ENCODE assay signal across 18 mouse cellular contexts in the genomic region with DNA sequence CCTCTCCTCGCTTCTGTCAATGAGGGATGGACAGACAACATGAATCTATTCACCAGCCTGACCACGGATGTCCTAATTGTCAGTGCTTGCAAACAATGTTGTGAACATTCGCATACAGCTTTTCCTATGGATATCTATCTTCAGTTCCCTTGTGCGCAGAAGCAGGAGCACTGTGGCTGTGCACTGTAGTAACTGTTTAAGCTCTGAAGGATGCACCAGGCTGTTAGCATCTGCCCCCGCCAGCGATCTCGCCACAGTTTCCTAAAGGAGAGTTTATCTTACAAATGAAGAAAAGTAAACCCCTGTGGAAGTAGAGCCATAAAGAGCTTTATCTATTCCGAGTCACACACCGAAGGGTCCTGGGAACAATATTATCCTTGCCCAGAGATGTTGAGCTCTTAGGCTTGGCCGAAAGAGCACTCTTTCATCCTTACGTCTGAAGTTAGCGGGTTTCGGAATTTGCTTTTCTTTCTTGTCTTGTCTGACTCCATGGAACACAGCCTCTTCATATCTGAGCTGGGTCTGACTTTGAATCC.
A peak's percentile ranks its signal among the peaks of the same experiment; 100 is the strongest.
DNase-seq lines count a peak whose midpoint lies in the region; ATAC-seq and TF ChIP-seq lines count a peak whose summit lies in the region.
"Had no signal": no experiment of that assay in that cellular context is flagged by ENCODE, and none has a peak within 500 bp of the region (broad histone marks: within the 10 kb centered on the region; RNA-seq: fewer than 3 reads in every experiment).

No protein-coding gene starts in this region.

- ATAC-seq in frontal cortex, adult (ENCODE audit: low TSS enrichment): peak; percentile 47; the same call in 1 of the 2 replicates
- no peak for ATAC-seq in heart, embryonic 13.5 days (ENCODE audit: extremely low read depth, insufficient number of reproducible peaks, low FRiP score, low TSS enrichment)
- ATAC-seq in lung, embryonic 14.5 days (ENCODE audit: insufficient read depth): no peak
- ATAC-seq in forebrain, postnatal 0 days: no peak
- ATAC-seq: CD4-positive, CD25-positive, alpha-beta regulatory T cell, adult 4 months; forebrain, embryonic 16.5 days had no signal

- peaks cover 14% of the 10 kb centered on the region for H3K4me1 ChIP-seq in heart, embryonic 13.5 days
- peaks cover 5% of the 10 kb centered on the region; the same call in 1 of the 2 replicates for H3K4me1 ChIP-seq in lung, embryonic 14.5 days (ENCODE audit: insufficient read depth)
- peaks cover 12 to 41% of the 10 kb centered on the region in 2 experiments for H3K4me1 ChIP-seq in MEL (ENCODE audit: control insufficient read depth in 1 of 2, insufficient read depth in 2 of 2, low read length in 2 of 2)
- no peaks in the 10 kb centered on the region for H3K4me1 ChIP-seq in forebrain, postnatal 0 days (ENCODE audit: insufficient read depth)
- H3K4me1 ChIP-seq: embryonic facial prominence, embryonic 13.5 days; forebrain, embryonic 12.5 days had no signal

- intact Hi-C loops in heart, postnatal 14 days (cut with DNase I): no loop called here

- no peak overlapping the region for H3K4me3 ChIP-seq in heart, embryonic 13.5 days
- no peak overlapping the region for H3K4me3 ChIP-seq in lung, embryonic 14.5 days (ENCODE audit: low read depth, low read length)
- H3K4me3 ChIP-seq in MEL (ENCODE audit: control insufficient read depth in 1 of 2, insufficient read depth in 1 of 2, low read depth in 2 of 2, low read length in 2 of 2): peak overlapping the region; percentile 37 to 59
- no peak overlapping the region for H3K4me3 ChIP-seq in forebrain, postnatal 0 days (ENCODE audit: low read depth, low read length)
- H3K4me3 ChIP-seq: embryonic facial prominence, embryonic 13.5 days; forebrain, embryonic 12.5 days; heart, embryonic 10.5 days; hindbrain, embryonic 15.5 days had no signal

- no peak for TF ChIP-seq EP300 in MEL (IDR thresholded peaks at IDR 0.05; ENCODE audit: low read depth in 1 of 2, low read length in 2 of 2)

- H3K36me3 ChIP-seq in heart, embryonic 13.5 days: no peaks in the 10 kb centered on the region
- no peaks in the 10 kb centered on the region for H3K36me3 ChIP-seq in lung, embryonic 14.5 days (ENCODE audit: insufficient read depth)
- peaks cover 0 to 31% of the 10 kb centered on the region in 2 experiments; a peak in 2 of 4 replicates for H3K36me3 ChIP-seq in MEL (ENCODE audit: control insufficient read depth in 1 of 2, insufficient read depth in 2 of 2, low read length in 2 of 2)
- no peaks in the 10 kb centered on the region for H3K36me3 ChIP-seq in forebrain, postnatal 0 days (ENCODE audit: insufficient read depth)
- H3K36me3 ChIP-seq: embryonic facial prominence, embryonic 13.5 days; forebrain, embryonic 12.5 days; G1E; heart, embryonic 10.5 days; hindbrain, embryonic 15.5 days had no signal

- H3K27me3 ChIP-seq in heart, embryonic 13.5 days (replicated peaks): no peaks in the 10 kb centered on the region
- H3K27me3 ChIP-seq in lung, embryonic 14.5 days (ENCODE audit: insufficient read depth, low read length): no peaks in the 10 kb centered on the region
- H3K27me3 ChIP-seq in MEL (ENCODE audit: control insufficient read depth in 1 of 2, insufficient read depth in 2 of 2, low read length in 2 of 2): no peaks in the 10 kb centered on the region
- H3K27me3 ChIP-seq in forebrain, postnatal 0 days (ENCODE audit: insufficient read depth, low read length): no peaks in the 10 kb centered on the region
- H3K27me3 ChIP-seq: embryonic facial prominence, embryonic 13.5 days; forebrain, embryonic 12.5 days; hindbrain, embryonic 15.5 days had no signal

- peak overlapping the region; percentile 25; the same call in 1 of the 2 replicates for H3K4me2 ChIP-seq in heart, embryonic 13.5 days
- H3K4me2 ChIP-seq in lung, embryonic 14.5 days: no peak overlapping the region
- no peak overlapping the region for H3K4me2 ChIP-seq in forebrain, postnatal 0 days (ENCODE audit: low read depth)
- H3K4me2 ChIP-seq: embryonic facial prominence, embryonic 13.5 days; forebrain, embryonic 12.5 days; hindbrain, embryonic 15.5 days had no signal

- no peak for DNase-seq in frontal cortex, postnatal 10 days (ENCODE audit: low spot score in 2 of 2)
- DNase-seq in heart, postnatal 14 days: no peak
- DNase-seq in lung, embryonic 14.5 days: no peak
- DNase-seq in lung, postnatal 36 days: no peak
- DNase-seq in MEL (ENCODE audit: low read depth, low spot score): peak; percentile 82
- DNase-seq in forebrain, postnatal 0 days: no peak
- DNase-seq: B cell, adult 2 months; cerebellum, adult 18-20 months; cerebellum, adult 9-11 months had no signal

- peak in 1 of 2 experiments; percentile 83; a peak in 1 of 4 replicates for TF ChIP-seq POLR2A in MEL (IDR thresholded peaks at IDR 0.05; ENCODE audit: control insufficient read depth in 1 of 2, insufficient read depth in 1 of 2, low read depth in 1 of 2, low read length in 2 of 2, poor library complexity in 1 of 2)

- TF ChIP-seq CTCF in lung, embryonic 14.5 days (IDR thresholded peaks at IDR 0.05; ENCODE audit: low read depth): no peak
- TF ChIP-seq CTCF in MEL (IDR thresholded peaks at IDR 0.05 in 2 of 3, conservative IDR thresholded peaks at IDR 0.05 in 1 of 3; ENCODE audit: control insufficient read depth in 1 of 3, insufficient read depth in 1 of 3, low read depth in 2 of 3, low read length in 3 of 3, poor library complexity in 1 of 3, severe bottlenecking in 1 of 3): no peak
- no peak for TF ChIP-seq CTCF in forebrain, postnatal 0 days (IDR thresholded peaks at IDR 0.05; ENCODE audit: low read depth)

- H3K9ac ChIP-seq in heart, embryonic 13.5 days: no peak overlapping the region
- H3K9ac ChIP-seq in lung, embryonic 14.5 days: no peak overlapping the region
- peak overlapping the region; percentile 80 for H3K9ac ChIP-seq in MEL (ENCODE audit: control insufficient read depth, low read depth, low read length, poor library complexity, severe bottlenecking)
- no peak overlapping the region for H3K9ac ChIP-seq in forebrain, postnatal 0 days
- H3K9ac ChIP-seq: embryonic facial prominence, embryonic 13.5 days; forebrain, embryonic 12.5 days; hindbrain, embryonic 15.5 days had no signal

- no peaks in the 10 kb centered on the region; the same call in 1 of the 2 replicates for H3K79me2 ChIP-seq in MEL (ENCODE audit: control insufficient read depth, insufficient read depth, low read length, poor library complexity)

- H3K27ac ChIP-seq in heart, embryonic 13.5 days (replicated peaks): no peak overlapping the region
- H3K27ac ChIP-seq in lung, embryonic 14.5 days (ENCODE audit: low read depth): peak overlapping the region; percentile 42; the same call in 1 of the 2 replicates
- H3K27ac ChIP-seq in MEL (ENCODE audit: control insufficient read depth, low read depth, low read length): peak overlapping the region; percentile 100
- H3K27ac ChIP-seq in forebrain, postnatal 0 days (ENCODE audit: low read depth, low read length): no peak overlapping the region
- H3K27ac ChIP-seq: embryonic facial prominence, embryonic 13.5 days; forebrain, embryonic 12.5 days; heart, embryonic 10.5 days; hindbrain, embryonic 15.5 days had no signal

- no peak for TF ChIP-seq RAD21 in MEL (IDR thresholded peaks at IDR 0.05; ENCODE audit: low read depth, low read length)

- 65% methylated on average over 13 of the region's 13 CpGs for WGBS in heart, embryonic 13.5 days
- 61% methylated on average over 13 of the region's 13 CpGs for WGBS in lung, embryonic 14.5 days
- 93% methylated on average over 13 of the region's 13 CpGs for WGBS in forebrain, postnatal 0 days

- H3K9me3 ChIP-seq in heart, embryonic 13.5 days: no peaks in the 10 kb centered on the region
- H3K9me3 ChIP-seq in lung, embryonic 14.5 days (ENCODE audit: low read depth, low read length): no peaks in the 10 kb centered on the region
- no peaks in the 10 kb centered on the region for H3K9me3 ChIP-seq in MEL (replicated peaks; ENCODE audit: insufficient read depth, low read length)
- no peaks in the 10 kb centered on the region for H3K9me3 ChIP-seq in forebrain, postnatal 0 days (ENCODE audit: low read length)
- H3K9me3 ChIP-seq: embryonic facial prominence, embryonic 13.5 days; forebrain, embryonic 12.5 days; heart, embryonic 10.5 days; hindbrain, embryonic 15.5 days had no signal

TF ChIP-seq in MEL, 35 proteins besides CTCF, POLR2A, EP300 and RAD21 (continues in another document):
- TF ChIP-seq USF2 (IDR thresholded peaks at IDR 0.05; ENCODE audit: borderline replicate concordance in 1 of 2, insufficient read depth in 1 of 2, low read depth in 1 of 2, low read length in 2 of 2) (no peak), RCOR1 (IDR thresholded peaks at IDR 0.05; ENCODE audit: low read depth, low read length) (no peak), TBP (IDR thresholded peaks at IDR 0.05; ENCODE audit: low read depth, low read length) (no peak), MAX (IDR thresholded peaks at IDR 0.05; ENCODE audit: low read length) (no peak), MYB (IDR thresholded peaks at IDR 0.05; ENCODE audit: low read depth, low read length) (no peak), MYC (IDR thresholded peaks at IDR 0.05; ENCODE audit: low read depth, low read length) (no peak), MXI1 (IDR thresholded peaks at IDR 0.05; ENCODE audit: low read depth, low read length) (0 out of 2 replicates have a peak, but pooled peaks have one; percentile 2), TAL1 (IDR thresholded peaks at IDR 0.05; ENCODE audit: low read length) (no peak), NELFE (IDR thresholded peaks at IDR 0.05; ENCODE audit: low read depth, low read length) (no peak), UBTF (IDR thresholded peaks at IDR 0.05; ENCODE audit: borderline replicate concordance, insufficient read depth, low read depth, low read length) (no peak), SMC3 (IDR thresholded peaks at IDR 0.05; ENCODE audit: low read depth, low read length) (no peak), CHD1 (IDR thresholded peaks at IDR 0.05; ENCODE audit: low read depth, low read length) (peak; percentile 94), E2F4 (IDR thresholded peaks at IDR 0.05; ENCODE audit: borderline replicate concordance, low read depth, low read length) (no peak), BHLHE40 (IDR thresholded peaks at IDR 0.05; ENCODE audit: borderline replicate concordance, low read depth, low read length) (no peak), KAT2A (conservative IDR thresholded peaks at IDR 0.05; ENCODE audit: low read depth, low read length) (no peak), HCFC1 (IDR thresholded peaks at IDR 0.05; ENCODE audit: low read depth, low read length) (no peak), NRF1 (IDR thresholded peaks at IDR 0.05; ENCODE audit: insufficient read depth, low read depth, low read length, poor library complexity, severe bottlenecking) (peak; percentile 69), ETS1 (IDR thresholded peaks at IDR 0.05; ENCODE audit: low read depth, low read length) (no peak), ELF1 (IDR thresholded peaks at IDR 0.05; ENCODE audit: low read depth, low read length) (no peak), JUND (IDR thresholded peaks at IDR 0.05; ENCODE audit: low read depth, low read length) (no peak), TCF12 (IDR thresholded peaks at IDR 0.05; ENCODE audit: low read depth, low read length) (0 out of 2 replicates have a peak, but pooled peaks have one; percentile 4)

Comparison
In these comparisons a context has a peak if more than half of its experiments do, and no peak if none do; other contexts are left out.
1. H3K27ac ChIP-seq: peak in lung, embryonic 14.5 days (single experiment) and MEL (single experiment); none in heart, embryonic 13.5 days (single experiment) and forebrain, postnatal 0 days (single experiment).
2. H3K4me3 ChIP-seq: peak in MEL (2 of 2); none in heart, embryonic 13.5 days (single experiment), lung, embryonic 14.5 days (single experiment) and forebrain, postnatal 0 days (single experiment).